Mouse (Mus musculus) CH12.LX (cell line): ENCODE data around the gene Mroh8. TPM values are rescaled to one million over a fixed set of nuclear protein-coding genes. Genes with fewer than 3 reads are reported as not detected.

Experiments
- DNase-seq: peaks from one replicate; pipeline ENCODE4 v3.0.0-alpha.2; 2013; ENCODE audit errors: extremely low read depth
- H3K27ac ChIP-seq: 2 replicates; pipeline ENCODE4 v1.5.1; 2012; ENCODE audit warnings: low read depth, mild to moderate bottlenecking, control low read depth, moderate library complexity; ENCODE audit not compliant: insufficient read depth
- H3K27me3 ChIP-seq: replicated peaks from 2 replicates; pipeline ENCODE3; 2012; ENCODE audit warnings: inconsistent platforms
- H3K36me3 ChIP-seq, 2 experiments: replicated peaks in 1 of 2; 2 replicates each; pipeline versions ENCODE3 to v1.6.1; 2012; ENCODE audit warnings: inconsistent platforms in 1 of 2, low read length in 1 of 2, mild to moderate bottlenecking in 1 of 2, mixed read lengths in 1 of 2, moderate library complexity in 1 of 2; ENCODE audit not compliant: control insufficient read depth in 1 of 2, insufficient read depth in 1 of 2
- H3K4me1 ChIP-seq, 2 experiments: 2 replicates each; pipeline ENCODE4 v1.6.1; 2012; ENCODE audit warnings: inconsistent platforms in 1 of 2, moderate library complexity in 1 of 2; ENCODE audit not compliant: insufficient read depth in 2 of 2, control insufficient read depth in 1 of 2
- H3K4me2 ChIP-seq: 2 replicates; pipeline ENCODE4 v1.6.1; 2012; ENCODE audit warnings: low read depth, mild to moderate bottlenecking, control low read depth; ENCODE audit not compliant: poor library complexity, insufficient read depth, severe bottlenecking
- H3K4me3 ChIP-seq, 3 experiments: fragments of 150-350 bp in 1 of 3; sonication (generic) in 1 of 3; replicated peaks in 1 of 3; 2 replicates each; pipeline versions ENCODE3 to v1.5.1; 2011 to 2012; ENCODE audit warnings: low read depth in 2 of 3, low read length in 2 of 3, mild to moderate bottlenecking in 2 of 3, moderate library complexity in 2 of 3, control low read depth in 1 of 3, improper control_type of control experiment in 1 of 3, inconsistent platforms in 1 of 3, mixed read lengths in 1 of 3; ENCODE audit not compliant: poor library complexity in 1 of 3
- H3K79me2 ChIP-seq: replicated peaks from 2 replicates; pipeline ENCODE4 v1.6.1; 2012; ENCODE audit warnings: mild to moderate bottlenecking, moderate library complexity; ENCODE audit not compliant: control insufficient read depth, poor library complexity, insufficient read depth, severe bottlenecking; ENCODE audit errors: extremely low read depth
- H3K9ac ChIP-seq: 2 replicates; pipeline ENCODE4 v1.6.1; 2012; ENCODE audit warnings: low read depth, mild to moderate bottlenecking, control low read depth, moderate library complexity; ENCODE audit not compliant: insufficient read depth
- H3K9me3 ChIP-seq: replicated peaks from 2 replicates; pipeline ENCODE3; 2012; ENCODE audit warnings: low read length, inconsistent platforms, mixed read lengths
- BHLHE40 ChIP-seq: IDR thresholded peaks from 2 replicates; pipeline ENCODE4 v1.6.1; 2011; ENCODE audit warnings: mild to moderate bottlenecking, low read depth, low read length, improper control_type of control experiment
- CTCF ChIP-seq, 2 experiments: IDR thresholded peaks in 1 of 2; conservative IDR thresholded peaks in 1 of 2; 2 replicates each; pipeline ENCODE4 v1.5.1; 2011 to 2012; ENCODE audit warnings: low read depth in 2 of 2, low read length in 2 of 2, improper control_type of control experiment in 1 of 2, inconsistent platforms in 1 of 2, mild to moderate bottlenecking in 1 of 2, moderate library complexity in 1 of 2
- ELF1 ChIP-seq: IDR thresholded peaks from 2 replicates; pipeline ENCODE4 v1.6.1; 2014; ENCODE audit warnings: low read depth, mild to moderate bottlenecking, inconsistent platforms, low read length, improper control_type of control experiment
- HCFC1 ChIP-seq: IDR thresholded peaks from 2 replicates; pipeline ENCODE4 v1.6.1; 2012; ENCODE audit warnings: low read depth, mild to moderate bottlenecking, inconsistent platforms, low read length, improper control_type of control experiment
- IRF4 ChIP-seq: IDR thresholded peaks from 2 replicates; pipeline ENCODE4 v1.6.1; 2014; ENCODE audit warnings: low read depth, mild to moderate bottlenecking, inconsistent platforms, low read length, improper control_type of control experiment
- MAX ChIP-seq: IDR thresholded peaks from 2 replicates; pipeline ENCODE4 v1.6.1; 2011; ENCODE audit warnings: low read length, improper control_type of control experiment
- MAZ ChIP-seq: IDR thresholded peaks from 2 replicates; pipeline ENCODE4 v1.6.1; 2012; ENCODE audit warnings: low read depth, mild to moderate bottlenecking, inconsistent platforms, low read length, improper control_type of control experiment, moderate library complexity
- MEF2A ChIP-seq: IDR thresholded peaks from 2 replicates; pipeline ENCODE4 v1.6.1; 2014; ENCODE audit warnings: low read depth, mild to moderate bottlenecking, inconsistent platforms, low read length, improper control_type of control experiment, borderline replicate concordance
- MXI1 ChIP-seq: IDR thresholded peaks from 2 replicates; pipeline ENCODE4 v1.6.1; 2011; ENCODE audit warnings: mild to moderate bottlenecking, low read depth, low read length, improper control_type of control experiment
- MYC ChIP-seq: IDR thresholded peaks from 2 replicates; pipeline ENCODE4 v1.6.1; 2011; ENCODE audit warnings: low read depth, mild to moderate bottlenecking, improper control_type of control experiment, low read length
- NRF1 ChIP-seq: IDR thresholded peaks from 2 replicates; pipeline ENCODE4 v1.6.1; 2014; ENCODE audit warnings: low read depth, mild to moderate bottlenecking, inconsistent platforms, low read length, improper control_type of control experiment, moderate library complexity
- PAX5 ChIP-seq: IDR thresholded peaks from 2 replicates; pipeline ENCODE4 v1.6.1; 2012; ENCODE audit warnings: low read length, inconsistent platforms, mixed read lengths
- RAD21 ChIP-seq: IDR thresholded peaks from 2 replicates; pipeline ENCODE4 v1.6.1; 2011; ENCODE audit warnings: low read depth, mild to moderate bottlenecking, low read length, improper control_type of control experiment, moderate library complexity
- RCOR1 ChIP-seq: conservative IDR thresholded peaks from 2 replicates; pipeline ENCODE4 v1.6.1; 2012; ENCODE audit warnings: low read depth, mild to moderate bottlenecking, inconsistent platforms, low read length, improper control_type of control experiment
- SMC3 ChIP-seq: IDR thresholded peaks from 2 replicates; pipeline ENCODE4 v1.6.1; 2011; ENCODE audit warnings: low read depth, low read length, improper control_type of control experiment
- UBTF ChIP-seq: IDR thresholded peaks from 2 replicates; pipeline ENCODE4 v1.6.1; 2012; ENCODE audit warnings: low read depth, mild to moderate bottlenecking, inconsistent platforms, low read length, improper control_type of control experiment, moderate library complexity
- USF2 ChIP-seq: conservative IDR thresholded peaks from 2 replicates; pipeline ENCODE4 v1.6.1; 2011; ENCODE audit warnings: low read depth, low read length, improper control_type of control experiment
- ZMIZ1 ChIP-seq: IDR thresholded peaks from 2 replicates; pipeline ENCODE4 v1.6.1; 2012; ENCODE audit warnings: low read depth, mild to moderate bottlenecking, inconsistent platforms, low read length, improper control_type of control experiment
- ZNF384 ChIP-seq: IDR thresholded peaks from 2 replicates; pipeline ENCODE4 v1.6.1; 2012; ENCODE audit warnings: low read depth, low read length, improper control_type of control experiment, inconsistent platforms
- dilution Hi-C: fragments of 300-500 bp; cut with MboI; formaldehyde crosslinking; loops from 2 replicates; pipeline ENCODE4 v1.14.3; 2020; ENCODE audit warnings: low sequenced_read_pairs; ENCODE audit not compliant: extremely low pct_unique_long_range_greater_than_20kb, extremely low pct_ligation_motif_present
- in situ Hi-C: fragments of 300-500 bp; cut with MboI; formaldehyde crosslinking; loops from 3 replicates; pipeline ENCODE4 v1.14.3; 2019; ENCODE audit warnings: low sequenced_read_pairs, low pct_ligation_motif_present, low pct_unique_long_range_greater_than_20kb, mixed read lengths
- polyA plus RNA-seq: library from polyadenylated mRNA; unstranded; fragments of >175 nt; gene quantifications from 2 replicates; pipeline ENCODE4 v1.2.1, GENCODE M21; 2012; ENCODE audit warnings: low read depth; ENCODE audit not compliant: insufficient read length
- total RNA-seq, 2 experiments: library from RNA; depleted of rRNA; stranded (reverse); fragments of 300-350 nt in 1 of 2; fragments of >200 nt in 1 of 2; gene quantifications; 2 replicates each; pipeline ENCODE4 v1.2.3; 2012 to 2014

Mroh8 gene
- total and polyA plus RNA-seq, 3 experiments = 0.25 to 0.41 TPM; not detected in 1

DNA sequence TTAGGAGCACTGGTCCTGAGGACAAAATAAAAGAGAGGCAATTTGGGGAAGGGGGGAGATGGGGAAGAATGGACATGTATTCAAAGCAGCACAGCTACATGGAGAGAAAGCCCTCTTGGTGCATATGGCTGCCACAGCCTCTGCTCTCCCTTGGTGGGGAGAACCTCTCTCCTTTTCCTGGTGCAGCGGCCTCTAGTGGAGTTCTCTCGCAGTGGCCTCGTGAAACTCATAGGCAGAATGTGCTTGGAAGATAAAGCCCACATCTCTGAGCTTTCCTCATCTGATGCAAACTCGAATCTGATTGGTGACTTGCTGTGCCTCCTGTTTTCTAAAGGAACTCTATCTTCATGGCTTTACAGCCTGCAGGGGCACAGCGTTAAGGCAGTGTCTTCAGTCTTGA is 19.6 kb downstream of the Mroh8 start:
- no peaks in the 10 kb centered on the region for H3K9me3 ChIP-seq
- no peak overlapping the region for H3K27ac ChIP-seq
- peak; percentile 68 for DNase-seq
- TF ChIP-seq MEF2A (peak; percentile 31; the same call in 1 of the 2 replicates), ELF1 (peak; percentile 68), MAX (0 out of 2 replicates have a peak, but pooled peaks have one; percentile 41), SMC3 (peak; percentile 67), CTCF (conservative IDR thresholded peaks at IDR 0.05 in 1 of 2, IDR thresholded peaks at IDR 0.05 in 1 of 2; ENCODE audit: low read depth in 2 of 2, low read length in 2 of 2) (peak; percentile 80 to 81), HCFC1 (no peak), RAD21 (peak; percentile 53), IRF4 (peak; percentile 28; the same call in 1 of the 2 replicates), RCOR1 (no peak), ZNF384 (no peak), MYC (peak; percentile 54; the same call in 1 of the 2 replicates)
- no peaks in the 10 kb centered on the region for H3K79me2 ChIP-seq
- H3K9ac ChIP-seq = no peak overlapping the region
- peaks cover 9% of the 10 kb centered on the region for H3K27me3 ChIP-seq
- dilution Hi-C loops (no loop called here), in situ Hi-C loops (loop anchor here (10.0 kb wide), 1 partner anchor 45 kb away; no protein-coding TSS in a partner anchor)
- peaks cover 2 to 17% of the 10 kb centered on the region in 2 experiments; a peak in 2 of 4 replicates for H3K4me1 ChIP-seq
- H3K4me3 ChIP-seq = no peak overlapping the region
- H3K4me2 ChIP-seq = no peak overlapping the region
- no peaks in the 10 kb centered on the region for H3K36me3 ChIP-seq

GRCm38 (mm10) chr2:157248111-157248510 is 31.2 kb downstream of the Mroh8 start:
- H3K9ac ChIP-seq = no peak overlapping the region
- no peak overlapping the region for H3K4me2 ChIP-seq
- no peak overlapping the region for H3K27ac ChIP-seq
- dilution Hi-C loops (no loop called here), in situ Hi-C loops (no loop called here)
- peaks cover 8% of the 10 kb centered on the region for H3K9me3 ChIP-seq
- no peak for DNase-seq
- H3K4me1 ChIP-seq = peaks cover 2 to 4% of the 10 kb centered on the region in 2 experiments; a peak in 1 of 4 replicates
- no peak overlapping the region for H3K4me3 ChIP-seq
- peaks cover 8% of the 10 kb centered on the region for H3K27me3 ChIP-seq
- H3K79me2 ChIP-seq = no peaks in the 10 kb centered on the region
- H3K36me3 ChIP-seq = no peaks in the 10 kb centered on the region
- TF ChIP-seq ZMIZ1 = no peak
- TF ChIP-seq HCFC1 = no peak
- TF ChIP-seq ZNF384 = no peak
- no peak for TF ChIP-seq USF2
- no peak for TF ChIP-seq MAZ
- no peak for TF ChIP-seq NRF1
- TF ChIP-seq BHLHE40 = no peak
- no peak for TF ChIP-seq MXI1
- no peak for TF ChIP-seq UBTF
- TF ChIP-seq SMC3 = no peak
- TF ChIP-seq PAX5 = no peak
